Mouse (Mus musculus) telencephalon, adult 2 months (tissue): Measurements from ENCODE around the gene Hnrnpf.

Experiments
- DNase-seq: peaks from one replicate; pipeline ENCODE4 v3.0.0-alpha.2; 2011; ENCODE audit warnings: low read depth, low spot score

Hnrnpf gene

GRCm38 (mm10) chr6:117891369-117892160 lies 8.6 kb upstream of the Hnrnpf start:
- no peak for DNase-seq

GRCm38 (mm10) chr6:117892386-117892785 lies 7.7 kb upstream of the Hnrnpf start:
- no peak for DNase-seq

GRCm38 (mm10) chr6:117893435-117893834 lies 6.7 kb upstream of the Hnrnpf start:
- DNase-seq, result no peak

- no peak for DNase-seq
Observed at GRCm38 (mm10) chr6:117897800-117898199, 2.3 kb upstream of the Hnrnpf start.

- DNase-seq, result no peak
Observed at GRCm38 (mm10) chr6:117901510-117902402, 1.6 kb downstream of the Hnrnpf start.

DNA sequence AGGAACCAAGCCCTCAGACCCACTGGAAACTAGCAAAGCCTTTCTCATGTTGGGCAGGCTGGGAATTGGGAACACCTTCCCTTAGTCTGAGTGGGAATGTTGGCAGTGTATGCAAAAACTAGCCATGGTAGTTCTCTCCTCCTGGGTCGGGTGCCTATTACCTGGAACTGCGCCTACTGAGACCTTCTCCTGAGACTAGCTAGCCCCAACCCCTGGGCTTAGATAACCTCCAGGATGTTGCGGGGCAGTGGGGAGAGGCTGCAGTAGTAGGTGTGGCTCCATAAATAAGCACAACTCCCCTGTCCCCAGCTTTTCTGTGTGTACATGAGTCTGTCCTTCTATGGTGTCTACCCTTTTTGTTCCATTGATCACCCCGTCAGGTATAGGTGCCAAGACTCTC lies 2.4 kb downstream of the Hnrnpf start:
- no peak for DNase-seq

DNA sequence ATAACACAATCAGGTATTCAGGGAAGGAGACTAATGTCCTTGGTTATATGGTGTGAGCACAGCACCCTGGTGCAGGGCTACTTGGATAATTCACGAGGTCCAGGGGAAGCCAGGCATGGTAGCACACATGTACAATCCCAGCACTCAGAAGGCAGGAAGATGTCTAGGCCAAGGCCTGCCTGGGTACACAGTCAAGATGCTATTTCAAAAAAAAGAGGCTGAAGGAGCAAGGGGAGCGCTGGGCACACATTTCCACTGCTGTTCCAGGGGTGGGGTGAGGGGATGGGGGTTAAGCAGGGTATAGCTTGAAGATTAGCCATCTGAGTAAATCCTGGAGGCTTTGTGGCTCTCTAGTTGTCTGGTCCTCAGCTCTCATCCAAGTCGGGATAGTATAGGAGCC lies 3.7 kb downstream of the Hnrnpf start:
- no peak for DNase-seq

GRCm38 (mm10) chr6:117905260-117905930 lies 5.3 kb downstream of the Hnrnpf start:
- DNase-seq, result no peak

DNA sequence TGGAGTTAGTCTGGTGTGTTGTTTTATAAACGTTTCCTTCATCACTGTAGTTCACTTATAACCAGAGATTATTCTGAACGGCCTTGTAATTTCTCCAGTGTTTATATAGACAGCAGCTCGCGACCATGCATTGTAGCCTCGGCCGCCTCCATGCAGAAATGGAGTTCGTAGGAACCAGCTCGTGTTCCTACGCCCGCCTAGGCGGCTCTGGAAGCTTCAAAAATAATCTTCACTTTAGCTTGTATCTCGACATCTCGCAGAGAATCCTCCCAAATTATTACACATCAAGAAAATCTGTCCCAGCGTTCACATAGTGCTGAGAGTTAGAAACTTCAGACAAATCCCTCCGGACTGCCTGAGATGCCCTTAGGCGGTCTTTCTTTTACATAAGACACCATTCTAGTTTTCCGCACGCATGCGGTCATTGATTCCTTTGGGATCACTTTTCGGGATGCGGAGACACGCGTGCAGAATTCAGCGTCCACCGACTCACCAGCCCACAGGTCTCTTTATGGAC lies 5.9 kb downstream of the Hnrnpf start:
- DNase-seq, result peak; percentile 42

DNA sequence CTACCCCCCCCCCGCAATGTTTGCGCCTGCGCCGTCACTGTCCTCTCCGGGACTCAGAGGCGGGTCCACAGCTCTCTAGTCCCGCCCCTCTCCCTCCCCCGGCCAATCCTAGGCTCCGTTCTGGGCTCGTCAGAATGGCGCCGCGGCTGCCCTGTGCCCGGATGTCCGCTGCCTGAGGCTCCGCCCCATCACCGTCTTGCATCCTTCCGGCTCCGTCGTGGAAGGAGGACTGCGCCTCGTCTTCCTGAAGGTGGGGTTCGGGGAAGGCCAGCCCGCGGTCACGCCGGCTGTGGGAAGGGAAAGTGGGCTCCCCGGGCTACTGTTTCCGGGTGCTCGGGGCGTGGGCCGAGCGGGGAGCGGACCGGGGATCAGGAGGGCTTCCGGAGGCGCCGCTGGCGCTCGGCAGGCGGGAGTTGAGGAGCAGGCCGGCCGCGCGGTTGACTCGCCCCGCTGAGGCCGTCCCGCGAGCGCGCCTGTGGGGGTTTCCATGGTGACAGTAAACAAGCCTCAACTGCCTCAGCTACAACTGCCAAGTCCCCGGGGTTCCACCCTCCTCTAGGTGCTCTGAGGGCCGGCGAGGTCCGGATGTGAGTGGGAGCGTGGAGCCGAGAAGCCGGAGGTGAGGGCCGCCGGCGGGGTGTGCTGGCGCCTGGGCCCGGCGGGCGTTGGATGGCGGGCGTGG lies 6.6 kb downstream of the Hnrnpf start:
- DNase-seq, result peak; percentile 96

DNA sequence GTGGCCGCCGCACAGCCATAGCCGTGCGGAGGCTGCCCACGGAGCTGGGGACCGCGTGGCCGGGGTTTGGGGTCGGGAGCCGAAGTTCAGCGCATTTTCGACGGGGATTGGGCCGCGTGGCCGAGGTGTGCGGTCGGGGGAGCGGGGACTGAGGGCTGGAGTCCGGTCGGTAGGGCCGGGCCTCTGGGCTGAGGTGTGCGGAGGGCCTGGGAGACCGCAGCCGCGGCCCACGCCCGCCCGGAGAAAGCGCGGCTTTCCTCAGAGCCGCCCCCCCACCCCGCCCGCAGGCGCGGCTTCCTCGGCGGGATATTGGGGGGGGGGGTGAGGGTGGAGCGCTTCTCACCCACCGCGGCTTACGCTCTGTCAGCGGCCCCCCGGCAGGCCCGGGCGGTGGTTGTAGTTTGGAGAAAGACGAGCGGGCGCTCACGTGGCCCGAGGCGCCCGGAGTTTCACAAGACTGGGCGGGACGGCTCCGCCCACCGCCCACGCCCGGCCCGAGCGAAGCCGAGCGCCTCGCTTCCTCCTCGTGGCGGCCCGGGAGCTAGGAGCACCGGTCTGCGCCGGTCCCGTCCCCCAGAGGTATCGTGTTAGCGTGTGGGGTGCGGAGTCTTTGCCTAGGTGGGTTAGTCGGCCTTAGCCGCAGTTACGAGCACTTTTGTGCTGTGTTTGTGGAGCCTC lies 7.3 kb downstream of the Hnrnpf start:
- no peak for DNase-seq

DNA sequence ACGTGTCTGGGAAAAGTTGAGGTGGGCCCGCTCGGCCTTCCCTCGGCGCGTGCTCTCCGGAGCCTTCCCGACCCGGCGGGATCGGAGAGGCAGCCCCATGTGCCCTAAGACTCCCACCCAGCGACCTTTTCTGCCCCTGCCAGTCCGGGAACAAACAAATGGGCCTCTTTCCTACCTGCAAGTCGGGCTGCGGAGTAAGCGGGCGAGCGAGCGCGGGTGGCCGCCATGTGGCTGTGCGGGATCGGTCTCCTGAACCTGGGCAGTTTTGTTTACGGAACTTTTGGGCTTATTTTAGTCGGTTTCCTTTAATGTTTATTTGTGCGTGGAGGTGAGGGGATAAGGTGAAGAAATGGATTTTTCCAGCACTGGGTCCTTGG lies 7.8 kb downstream of the Hnrnpf start:
- no peak for DNase-seq

GRCm38 (mm10) chr6:117908424-117908900 lies 8.3 kb downstream of the Hnrnpf start:
- no peak for DNase-seq

- no peak for DNase-seq
Observed at GRCm38 (mm10) chr6:117910120-117910661, 10.1 kb downstream of the Hnrnpf start.

DNA sequence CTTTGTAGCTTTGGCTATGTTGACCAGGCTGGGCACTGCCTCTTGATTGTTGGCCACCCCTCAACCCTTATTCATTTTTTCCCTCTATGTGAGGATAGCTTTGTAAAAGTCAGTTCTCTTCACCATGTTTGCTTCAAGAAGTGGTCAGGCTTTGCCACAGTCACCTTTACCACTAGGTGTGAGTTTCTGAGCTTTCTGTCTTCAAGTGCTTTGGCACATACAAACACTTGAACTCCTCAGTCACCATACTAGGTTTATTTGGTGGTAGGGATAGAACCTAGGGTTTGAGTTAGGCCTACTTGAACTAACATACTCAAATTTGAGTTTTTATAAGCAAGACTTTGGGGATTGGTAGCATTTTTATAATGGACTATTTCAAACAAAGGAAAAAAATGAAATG lies 14.4 kb downstream of the Hnrnpf start:
- DNase-seq, result no peak

DNA sequence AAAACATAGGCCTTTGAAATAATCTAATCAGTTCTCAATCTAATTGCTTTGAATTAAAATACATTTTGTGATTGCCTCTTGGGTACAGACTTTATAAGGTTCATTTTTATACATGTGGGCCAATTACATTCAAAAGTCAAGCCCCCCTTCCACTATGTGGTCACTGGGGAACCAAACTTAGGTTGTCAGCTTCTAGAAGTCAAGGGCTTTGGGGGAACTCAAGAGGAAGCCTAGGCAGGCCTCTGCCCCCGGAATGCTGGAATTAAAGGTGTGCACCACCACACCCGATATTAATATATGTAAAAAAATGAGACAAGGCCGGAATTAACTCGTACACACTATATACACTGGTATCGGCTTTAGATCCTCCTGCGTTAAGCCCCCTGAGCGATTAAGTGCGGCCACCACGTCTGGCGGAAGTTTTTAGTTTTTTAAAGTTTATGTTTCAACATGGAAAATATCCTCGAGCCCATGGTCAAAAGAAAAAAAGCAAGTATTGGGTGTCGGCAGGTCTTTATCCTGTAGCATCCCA lies 16.1 kb downstream of the Hnrnpf start:
- DNase-seq, result no peak

DNA sequence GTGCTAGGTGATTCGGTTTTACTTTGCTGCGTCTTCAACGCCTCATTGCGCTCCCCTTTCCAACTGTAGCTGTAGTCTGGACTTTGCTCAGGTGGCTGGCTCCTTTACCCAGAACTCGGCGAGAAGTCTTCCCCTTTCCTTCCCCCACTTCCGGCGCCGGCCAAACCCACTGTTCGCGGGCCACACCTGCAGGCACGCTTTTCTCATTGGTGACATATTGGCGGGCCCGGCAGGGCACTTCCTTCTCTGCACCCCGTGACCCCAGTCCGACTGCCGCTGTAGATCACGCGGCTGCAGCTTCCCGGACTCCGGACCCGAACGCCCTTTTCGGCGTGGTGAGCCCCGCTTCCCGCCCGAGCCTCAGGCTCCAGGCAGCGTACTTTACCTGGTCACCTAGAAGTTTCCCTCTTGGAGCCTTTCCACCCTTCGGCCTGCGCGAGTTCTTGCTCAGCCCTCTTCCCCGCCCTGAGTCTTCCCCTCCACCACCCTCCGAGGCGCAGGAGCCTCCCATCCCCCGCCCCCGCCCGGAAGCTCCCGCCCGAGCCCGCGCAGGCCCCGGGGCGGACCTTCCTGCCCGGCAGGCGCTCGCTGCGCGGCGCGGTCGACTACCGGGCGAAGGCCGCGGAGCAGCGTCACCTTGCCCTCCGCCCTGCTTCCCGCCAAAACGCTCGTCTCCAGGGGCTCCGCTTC lies 16.8 kb downstream of the Hnrnpf start:
- peak; percentile 34 for DNase-seq

DNA sequence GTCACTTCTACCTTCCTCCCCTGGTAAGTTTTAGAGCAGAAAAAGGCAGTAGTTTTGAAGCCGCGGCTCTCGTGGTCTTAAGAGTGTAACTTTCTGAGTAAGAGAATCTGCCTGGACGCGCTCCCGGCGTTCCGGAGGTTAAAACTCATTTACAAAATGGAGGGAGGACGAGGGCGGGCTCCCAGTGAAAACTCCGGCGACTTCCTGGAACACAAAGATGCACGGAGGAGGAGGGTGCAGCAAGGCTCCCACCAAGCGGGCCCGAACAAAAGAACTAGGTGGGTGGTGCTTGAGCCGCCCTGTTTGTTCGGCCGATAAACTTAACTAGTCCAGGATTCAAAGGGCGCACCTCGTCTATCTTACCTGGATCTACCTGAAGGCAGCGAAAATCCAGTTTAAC lies 17.5 kb downstream of the Hnrnpf start:
- no peak for DNase-seq

DNA sequence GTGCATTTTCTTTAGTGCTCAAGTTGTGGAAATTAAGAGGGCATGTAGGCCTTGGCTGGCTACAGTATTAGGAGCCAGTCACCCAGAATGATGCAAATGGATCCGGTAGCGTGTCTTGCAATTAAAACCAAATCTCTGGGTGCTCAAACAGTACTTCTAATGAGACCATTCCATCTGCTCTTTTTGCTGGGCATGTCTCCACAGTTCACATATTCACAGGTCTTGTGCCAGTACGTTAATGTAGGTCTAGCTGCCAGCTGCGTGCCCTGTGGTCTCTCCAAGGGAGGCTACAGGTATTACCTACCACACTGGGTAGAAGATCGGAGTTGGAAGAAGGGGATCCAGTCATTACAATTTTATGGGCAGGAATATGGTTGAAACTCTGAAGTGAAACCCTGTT lies 17.9 kb downstream of the Hnrnpf start:
- DNase-seq, result no peak
